Mouse (Mus musculus): ENCODE results near the gene Arhgap45.

- no peak for TF ChIP-seq MYOG (IDR thresholded peaks at IDR 0.05; ENCODE audit: control insufficient read depth in 1 of 3, insufficient read depth in 1 of 3, insufficient read length in 2 of 3, low read depth in 2 of 3)
- TF ChIP-seq POLR2A (IDR thresholded peaks at IDR 0.05; ENCODE audit: insufficient read length, low read depth): no peak
- no peak for TF ChIP-seq E2F4 (IDR thresholded peaks at IDR 0.05; ENCODE audit: insufficient read depth)
- no peak for TF ChIP-seq TCF12 (IDR thresholded peaks at IDR 0.05; ENCODE audit: insufficient read depth, poor library complexity, severe bottlenecking)
- TF ChIP-seq TCF3 (IDR thresholded peaks at IDR 0.05; ENCODE audit: insufficient read length, low read depth): no peak
- TF ChIP-seq POLR2AphosphoS2 (IDR thresholded peaks at IDR 0.05; ENCODE audit: insufficient read length, low read depth): no peak
- no peak for TF ChIP-seq MAX (IDR thresholded peaks at IDR 0.05; ENCODE audit: low read depth)
- TF ChIP-seq USF1 (IDR thresholded peaks at IDR 0.05; ENCODE audit: low read depth): no peak
- no peak for TF ChIP-seq MYOD1 (IDR thresholded peaks at IDR 0.05; ENCODE audit: control insufficient read depth in 1 of 3, insufficient read length in 2 of 3, low read depth in 2 of 3)
Measured at GRCm38 (mm10) chr10:79991099-79991498, 25.4 kb upstream of the Arhgap45 start.

Measured in myocyte (in vitro differentiated cells).